Mouse (Mus musculus): ENCODE data around the gene Gm9918. TPM values are rescaled to one million over a fixed set of nuclear protein-coding genes. Genes with fewer than 3 reads are reported as not detected.

The Gm9918 gene
- polyA plus RNA-seq, 1 experiment: not detected

DNA sequence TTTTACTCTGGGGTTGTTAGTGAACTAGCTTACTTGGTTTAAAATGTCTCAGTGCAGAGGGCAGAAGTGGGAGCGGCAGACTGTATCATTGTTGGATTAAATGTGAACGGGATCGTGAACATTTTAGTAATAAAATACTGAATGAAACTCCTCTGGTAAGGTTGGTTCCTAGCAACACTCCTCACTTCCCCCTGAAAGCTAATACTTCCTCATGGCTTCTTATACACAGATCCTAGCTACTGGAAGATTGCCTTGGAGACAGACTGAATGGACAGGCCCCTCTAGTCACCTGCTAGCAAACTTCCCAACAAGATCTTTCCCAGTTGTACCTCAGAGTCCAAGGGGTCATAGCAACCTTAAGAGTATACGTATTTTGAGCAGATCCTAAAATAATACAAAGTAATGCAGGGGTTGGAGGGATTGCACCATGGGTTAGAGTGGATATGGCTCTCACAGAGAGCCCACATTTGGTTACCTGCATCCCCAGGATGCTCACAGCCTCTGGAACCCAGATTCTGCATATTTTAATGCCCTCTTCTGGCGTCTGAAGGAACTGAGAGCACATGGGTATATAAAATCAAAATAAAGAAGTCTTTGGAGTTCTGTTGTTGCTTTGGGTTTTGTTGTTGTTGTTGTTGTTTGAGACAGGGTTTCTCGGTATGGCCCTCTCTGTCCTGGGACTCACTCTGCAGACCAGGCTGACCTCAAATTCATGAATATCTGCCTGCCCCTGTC, 3.8 kb downstream of the Gm9918 start:
- no peaks in the 10 kb centered on the region for H3K27me3 ChIP-seq (ENCODE audit: control insufficient read depth, insufficient read depth, insufficient read length)
- H3ac ChIP-seq (ENCODE audit: control insufficient read depth, insufficient read length, low read depth): no peak overlapping the region
- TF ChIP-seq CTCF (IDR thresholded peaks at IDR 0.05; ENCODE audit: control insufficient read depth, insufficient read depth, insufficient read length) (no peak), USF1 (IDR thresholded peaks at IDR 0.05; ENCODE audit: low read depth) (no peak), MYOG (IDR thresholded peaks at IDR 0.05; ENCODE audit: control insufficient read depth, extremely low read depth, insufficient read length) (no peak), CEBPB (IDR thresholded peaks at IDR 0.05; ENCODE audit: low read depth) (no peak), FOSL1 (IDR thresholded peaks at IDR 0.05; ENCODE audit: insufficient read depth, low read length, poor library complexity, severe bottlenecking) (no peak), MAX (IDR thresholded peaks at IDR 0.05) (no peak), MYOD1 (IDR thresholded peaks at IDR 0.05; ENCODE audit: control insufficient read depth, insufficient read length, low read depth) (no peak)
- no peak overlapping the region for H3K4me3 ChIP-seq (ENCODE audit: insufficient read depth, poor library complexity, severe bottlenecking)
- no peaks in the 10 kb centered on the region for H3K79me3 ChIP-seq (ENCODE audit: low read depth)
- no peaks in the 10 kb centered on the region for H3K79me2 ChIP-seq (ENCODE audit: control insufficient read depth, insufficient read depth)
- no peaks in the 10 kb centered on the region for H3K36me3 ChIP-seq (ENCODE audit: control insufficient read depth, insufficient read depth)

DNA sequence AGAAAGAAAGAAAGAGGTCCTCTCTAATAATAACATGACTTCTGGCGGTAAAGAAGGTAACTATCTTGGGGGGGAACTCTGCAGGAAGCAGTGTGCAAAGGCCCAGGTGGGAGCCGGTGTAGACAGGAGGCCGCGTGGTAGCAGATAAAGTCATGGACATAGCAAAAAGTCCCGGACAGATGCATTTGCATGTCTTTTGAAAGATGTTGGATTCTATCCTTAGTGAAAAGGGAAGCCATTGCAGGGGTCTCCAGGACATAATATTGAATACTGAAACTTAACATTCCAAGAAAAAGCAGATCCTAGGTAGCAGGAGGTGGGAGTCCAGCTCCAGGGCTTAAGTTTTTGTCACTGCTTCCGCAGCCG, 8.3 kb downstream of the Gm9918 start:
- H3K79me2 ChIP-seq (ENCODE audit: control insufficient read depth, insufficient read depth): peaks cover 28% of the 10 kb centered on the region
- H3K36me3 ChIP-seq (ENCODE audit: control insufficient read depth, insufficient read depth): peaks cover 20% of the 10 kb centered on the region
- peak overlapping the region; percentile 78 for H3K4me3 ChIP-seq (ENCODE audit: insufficient read depth, poor library complexity, severe bottlenecking)
- peaks cover 25% of the 10 kb centered on the region for H3K79me3 ChIP-seq (ENCODE audit: low read depth)
- peak overlapping the region; percentile 77 for H3ac ChIP-seq (ENCODE audit: control insufficient read depth, insufficient read length, low read depth)
- no peak for TF ChIP-seq CTCF (IDR thresholded peaks at IDR 0.05; ENCODE audit: control insufficient read depth, insufficient read depth, insufficient read length)
- no peak for TF ChIP-seq USF1 (IDR thresholded peaks at IDR 0.05; ENCODE audit: low read depth)
- no peak for TF ChIP-seq MYOD1 (IDR thresholded peaks at IDR 0.05; ENCODE audit: control insufficient read depth, insufficient read length, low read depth)
- no peak for TF ChIP-seq FOSL1 (IDR thresholded peaks at IDR 0.05; ENCODE audit: insufficient read depth, low read length, poor library complexity, severe bottlenecking)
- TF ChIP-seq CEBPB (IDR thresholded peaks at IDR 0.05; ENCODE audit: low read depth): no peak
- no peak for TF ChIP-seq MAX (IDR thresholded peaks at IDR 0.05)
- no peak for TF ChIP-seq MYOG (IDR thresholded peaks at IDR 0.05; ENCODE audit: control insufficient read depth, extremely low read depth, insufficient read length)
- H3K27me3 ChIP-seq (ENCODE audit: control insufficient read depth, insufficient read depth, insufficient read length): no peaks in the 10 kb centered on the region

- Histone ChIP-seq H3ac (ENCODE audit: control insufficient read depth, insufficient read length, low read depth) (peak within 1 kb of the TSS; percentile 84), H3K27me3 (ENCODE audit: control insufficient read depth, insufficient read depth, insufficient read length) (no peaks in the 10 kb centered on the region), H3K4me3 (ENCODE audit: insufficient read depth, poor library complexity, severe bottlenecking) (peak within 1 kb of the TSS; percentile 78), H3K79me2 (ENCODE audit: control insufficient read depth, insufficient read depth) (peaks cover 28% of the 10 kb centered on the region), H3K79me3 (ENCODE audit: low read depth) (peaks cover 25% of the 10 kb centered on the region), H3K36me3 (ENCODE audit: control insufficient read depth, insufficient read depth) (peaks cover 20% of the 10 kb centered on the region)
- no peak for TF ChIP-seq FOSL1 (IDR thresholded peaks at IDR 0.05; ENCODE audit: insufficient read depth, low read length, poor library complexity, severe bottlenecking)
- TF ChIP-seq MYOD1 (IDR thresholded peaks at IDR 0.05; ENCODE audit: control insufficient read depth, insufficient read length, low read depth): no peak
- TF ChIP-seq CTCF (IDR thresholded peaks at IDR 0.05; ENCODE audit: control insufficient read depth, insufficient read depth, insufficient read length): peak; percentile 54
- no peak for TF ChIP-seq MYOG (IDR thresholded peaks at IDR 0.05; ENCODE audit: control insufficient read depth, extremely low read depth, insufficient read length)
- TF ChIP-seq USF1 (IDR thresholded peaks at IDR 0.05; ENCODE audit: low read depth): peak; percentile 97
- TF ChIP-seq CEBPB (IDR thresholded peaks at IDR 0.05; ENCODE audit: low read depth): no peak
- TF ChIP-seq MAX (IDR thresholded peaks at IDR 0.05): peak; percentile 90
Measured at GRCm38 (mm10) chr15:102279092-102279782, 8.9 kb downstream of the Gm9918 start, which contains the start of gene Mfsd5. Gene Mfsd5 (plus strand): TSS chr15:102279454.

- H3K79me2 ChIP-seq (ENCODE audit: control insufficient read depth, insufficient read depth): peaks cover 28% of the 10 kb centered on the region
- no peak for TF ChIP-seq CEBPB (IDR thresholded peaks at IDR 0.05; ENCODE audit: low read depth)
- peak overlapping the region; percentile 78 for H3K4me3 ChIP-seq (ENCODE audit: insufficient read depth, poor library complexity, severe bottlenecking)
- H3ac ChIP-seq (ENCODE audit: control insufficient read depth, insufficient read length, low read depth): peak overlapping the region; percentile 84
- peaks cover 20% of the 10 kb centered on the region for H3K36me3 ChIP-seq (ENCODE audit: control insufficient read depth, insufficient read depth)
- no peaks in the 10 kb centered on the region for H3K27me3 ChIP-seq (ENCODE audit: control insufficient read depth, insufficient read depth, insufficient read length)
- peaks cover 25% of the 10 kb centered on the region for H3K79me3 ChIP-seq (ENCODE audit: low read depth)
Measured at GRCm38 (mm10) chr15:102279783-102280520, 9.6 kb downstream of the Gm9918 start.

DNA sequence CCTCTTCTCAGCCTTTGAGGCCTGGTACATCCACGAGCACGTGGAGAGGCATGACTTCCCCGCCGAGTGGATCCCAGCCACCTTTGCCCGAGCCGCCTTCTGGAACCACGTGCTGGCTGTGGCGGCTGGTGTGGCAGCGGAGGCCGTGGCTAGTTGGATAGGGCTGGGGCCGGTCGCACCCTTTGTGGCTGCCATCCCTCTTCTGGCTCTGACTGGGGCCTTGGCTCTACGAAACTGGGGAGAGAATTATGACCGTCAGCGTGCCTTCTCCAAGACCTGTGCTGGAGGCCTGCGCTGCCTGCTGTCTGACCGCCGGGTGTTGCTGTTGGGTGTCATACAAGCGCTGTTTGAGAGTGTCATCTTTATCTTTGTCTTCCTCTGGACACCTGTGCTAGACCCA, 10.3 kb downstream of the Gm9918 start:
- peaks cover 20% of the 10 kb centered on the region for H3K36me3 ChIP-seq (ENCODE audit: control insufficient read depth, insufficient read depth)
- TF ChIP-seq MYOG (IDR thresholded peaks at IDR 0.05; ENCODE audit: control insufficient read depth, extremely low read depth, insufficient read length) (no peak), MAX (IDR thresholded peaks at IDR 0.05) (no peak), MYOD1 (IDR thresholded peaks at IDR 0.05; ENCODE audit: control insufficient read depth, insufficient read length, low read depth) (no peak), CEBPB (IDR thresholded peaks at IDR 0.05; ENCODE audit: low read depth) (no peak), FOSL1 (IDR thresholded peaks at IDR 0.05; ENCODE audit: insufficient read depth, low read length, poor library complexity, severe bottlenecking) (no peak), CTCF (IDR thresholded peaks at IDR 0.05; ENCODE audit: control insufficient read depth, insufficient read depth, insufficient read length) (no peak), USF1 (IDR thresholded peaks at IDR 0.05; ENCODE audit: low read depth) (no peak)
- peak overlapping the region; percentile 78 for H3K4me3 ChIP-seq (ENCODE audit: insufficient read depth, poor library complexity, severe bottlenecking)
- H3K79me2 ChIP-seq (ENCODE audit: control insufficient read depth, insufficient read depth): peaks cover 28% of the 10 kb centered on the region
- peak overlapping the region; percentile 84 for H3ac ChIP-seq (ENCODE audit: control insufficient read depth, insufficient read length, low read depth)
- peaks cover 25% of the 10 kb centered on the region for H3K79me3 ChIP-seq (ENCODE audit: low read depth)
- no peaks in the 10 kb centered on the region for H3K27me3 ChIP-seq (ENCODE audit: control insufficient read depth, insufficient read depth, insufficient read length)
